Mouse (Mus musculus): ENCODE results near the gene Mxd3. TPM values are rescaled to one million over a fixed set of nuclear protein-coding genes. Genes with fewer than 3 reads are reported as not detected.
A peak's percentile ranks its signal among the peaks of the same experiment; 100 is the strongest.

The Mxd3 gene
- total and polyA plus RNA-seq, 3 experiments, result 3.9 to 9.3 TPM; not detected in 1

DNA sequence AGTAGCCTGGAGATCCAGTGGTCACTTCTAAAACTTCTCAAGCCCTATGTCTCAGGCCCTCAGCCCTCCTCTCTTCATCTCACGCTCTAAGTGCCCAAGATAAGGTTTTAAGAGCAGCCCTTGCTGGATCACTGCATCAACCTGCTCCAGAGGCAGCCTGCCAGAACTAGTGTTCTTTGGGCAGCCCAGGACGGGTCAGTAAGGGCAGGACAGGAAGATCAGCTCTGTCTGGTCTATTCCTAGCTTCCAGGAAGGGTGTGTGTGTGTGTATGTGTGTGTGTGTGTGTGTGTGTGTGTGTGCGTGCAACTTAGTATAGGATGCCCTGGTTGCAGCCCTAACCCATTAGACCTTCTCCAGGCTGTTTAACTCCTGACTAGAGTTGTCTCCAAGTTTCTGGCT lies 40.6 kb upstream of the Mxd3 start:
- H3K4me3 ChIP-seq (ENCODE audit: control insufficient read depth in 1 of 2, insufficient read depth in 1 of 2, low read depth in 2 of 2, low read length in 2 of 2), result peak overlapping the region; percentile 59 to 79
- no peaks in the 10 kb centered on the region for H3K27me3 ChIP-seq (ENCODE audit: control insufficient read depth in 1 of 2, insufficient read depth in 2 of 2, low read length in 2 of 2)
- H3K9ac ChIP-seq (ENCODE audit: control insufficient read depth, low read depth, low read length, poor library complexity, severe bottlenecking), result peak overlapping the region; percentile 81
- TF ChIP-seq TAL1 (IDR thresholded peaks at IDR 0.05; ENCODE audit: low read length) (no peak), CHD2 (IDR thresholded peaks at IDR 0.05; ENCODE audit: low read length) (no peak), USF2 (IDR thresholded peaks at IDR 0.05; ENCODE audit: borderline replicate concordance in 1 of 2, insufficient read depth in 1 of 2, low read depth in 1 of 2, low read length in 2 of 2) (no peak), POLR2AphosphoS2 (IDR thresholded peaks at IDR 0.05; ENCODE audit: low read length) (no peak), GATA1 (IDR thresholded peaks at IDR 0.05; ENCODE audit: low read depth, low read length) (no peak), POLR2A (IDR thresholded peaks at IDR 0.05; ENCODE audit: control insufficient read depth in 1 of 2, insufficient read depth in 1 of 2, low read depth in 1 of 2, low read length in 2 of 2, poor library complexity in 1 of 2) (no peak), RCOR1 (IDR thresholded peaks at IDR 0.05; ENCODE audit: low read depth, low read length) (no peak), E2F4 (IDR thresholded peaks at IDR 0.05; ENCODE audit: borderline replicate concordance, low read depth, low read length) (no peak)
- H3K4me1 ChIP-seq (ENCODE audit: control insufficient read depth in 1 of 2, insufficient read depth in 2 of 2, low read length in 2 of 2), result peaks cover 3 to 49% of the 10 kb centered on the region in 2 experiments; a peak in 3 of 4 replicates
- peaks cover 0 to 26% of the 10 kb centered on the region in 2 experiments; a peak in 2 of 4 replicates for H3K36me3 ChIP-seq (ENCODE audit: control insufficient read depth in 1 of 2, insufficient read depth in 2 of 2, low read length in 2 of 2)
- H3K79me2 ChIP-seq (ENCODE audit: control insufficient read depth, insufficient read depth, low read length, poor library complexity), result peaks cover 8% of the 10 kb centered on the region
- H3K9me3 ChIP-seq (replicated peaks; ENCODE audit: insufficient read depth, low read length), result no peaks in the 10 kb centered on the region
- DNase-seq (ENCODE audit: low read depth, low spot score), result no peak
- H3K27ac ChIP-seq (ENCODE audit: control insufficient read depth, low read depth, low read length), result peak overlapping the region; percentile 92

DNA sequence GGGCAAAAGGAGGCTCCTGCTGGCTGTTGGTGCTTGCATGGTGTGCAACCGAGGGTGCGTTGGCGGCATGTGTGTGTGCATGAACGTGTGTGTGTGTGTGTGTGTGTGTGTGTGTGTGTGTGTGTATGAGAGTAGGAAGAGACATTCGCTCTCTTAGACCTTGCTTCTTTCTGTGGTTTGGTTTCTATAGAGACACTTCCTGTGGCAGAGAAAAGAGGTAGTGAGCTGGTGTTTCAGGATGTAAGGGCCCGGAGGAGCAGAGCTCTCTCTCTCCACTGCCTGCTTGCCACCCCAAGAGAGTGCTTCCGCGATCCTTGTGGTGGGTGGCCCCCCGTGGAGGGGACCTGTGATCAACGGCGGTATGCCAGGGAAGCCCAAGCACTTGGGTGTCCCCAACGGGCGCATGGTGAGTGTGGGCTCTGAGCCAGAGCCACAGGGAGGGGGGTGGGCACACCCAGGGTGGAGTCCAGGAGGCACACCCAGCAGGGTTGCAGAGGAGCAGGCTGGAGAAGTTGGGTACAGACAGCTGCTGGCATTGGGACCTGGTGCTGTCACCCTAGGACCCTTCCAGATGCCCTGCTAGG lies 40.0 kb upstream of the Mxd3 start, which contains the start of gene Rgs14:
Gene Rgs14, plus strand, starts transcription at position 202 of the 584 bp plus-strand sequence.
- peak within 1 kb of the TSS; percentile 81 for H3K9ac ChIP-seq (ENCODE audit: control insufficient read depth, low read depth, low read length, poor library complexity, severe bottlenecking)
- H3K4me1 ChIP-seq (ENCODE audit: control insufficient read depth in 1 of 2, insufficient read depth in 2 of 2, low read length in 2 of 2), result peaks cover 3 to 49% of the 10 kb centered on the region in 2 experiments; a peak in 3 of 4 replicates
- H3K36me3 ChIP-seq (ENCODE audit: control insufficient read depth in 1 of 2, insufficient read depth in 2 of 2, low read length in 2 of 2), result peaks cover 0 to 26% of the 10 kb centered on the region in 2 experiments; a peak in 2 of 4 replicates
- peak; percentile 93 for DNase-seq (ENCODE audit: low read depth, low spot score)
- H3K4me3 ChIP-seq (ENCODE audit: control insufficient read depth in 1 of 2, insufficient read depth in 1 of 2, low read depth in 2 of 2, low read length in 2 of 2), result peak within 1 kb of the TSS; percentile 59 to 79
- H3K27ac ChIP-seq (ENCODE audit: control insufficient read depth, low read depth, low read length), result peak within 1 kb of the TSS; percentile 92
- H3K27me3 ChIP-seq (ENCODE audit: control insufficient read depth in 1 of 2, insufficient read depth in 2 of 2, low read length in 2 of 2), result no peaks in the 10 kb centered on the region
- no peaks in the 10 kb centered on the region for H3K9me3 ChIP-seq (replicated peaks; ENCODE audit: insufficient read depth, low read length)
- H3K79me2 ChIP-seq (ENCODE audit: control insufficient read depth, insufficient read depth, low read length, poor library complexity), result peaks cover 8% of the 10 kb centered on the region
- TF ChIP-seq JUND (IDR thresholded peaks at IDR 0.05; ENCODE audit: low read depth, low read length), result no peak
- TF ChIP-seq MXI1 (IDR thresholded peaks at IDR 0.05; ENCODE audit: low read depth, low read length), result peak; percentile 77; the same call in 1 of the 2 replicates
- peak; percentile 56 for TF ChIP-seq ELF1 (IDR thresholded peaks at IDR 0.05; ENCODE audit: low read depth, low read length)
- TF ChIP-seq E2F4 (IDR thresholded peaks at IDR 0.05; ENCODE audit: borderline replicate concordance, low read depth, low read length), result no peak
- TF ChIP-seq ZNF384 (IDR thresholded peaks at IDR 0.05; ENCODE audit: low read depth, low read length), result no peak
- TF ChIP-seq EP300 (IDR thresholded peaks at IDR 0.05; ENCODE audit: low read depth in 1 of 2, low read length in 2 of 2), result peak; percentile 41 to 48
- TF ChIP-seq MEF2A (IDR thresholded peaks at IDR 0.05; ENCODE audit: extremely low read depth, insufficient replicate concordance, low read depth, low read length, poor library complexity, severe bottlenecking), result no peak
- no peak; the same call in 1 of the 2 replicates for TF ChIP-seq MAX (IDR thresholded peaks at IDR 0.05; ENCODE audit: low read length)
- no peak for TF ChIP-seq POLR2AphosphoS2 (IDR thresholded peaks at IDR 0.05; ENCODE audit: low read length)
- no peak for TF ChIP-seq MAFK (IDR thresholded peaks at IDR 0.05; ENCODE audit: borderline replicate concordance, low read depth, low read length)
- TF ChIP-seq TCF12 (IDR thresholded peaks at IDR 0.05; ENCODE audit: low read depth, low read length), result no peak
- TF ChIP-seq GABPA (IDR thresholded peaks at IDR 0.05; ENCODE audit: low read depth, low read length), result no peak
- TF ChIP-seq ZC3H11A (IDR thresholded peaks at IDR 0.05; ENCODE audit: low read depth, low read length), result no peak
- TF ChIP-seq HCFC1 (IDR thresholded peaks at IDR 0.05; ENCODE audit: low read depth, low read length), result peak; percentile 66
- no peak for TF ChIP-seq ZMIZ1 (IDR thresholded peaks at IDR 0.05; ENCODE audit: low read depth, low read length)
- TF ChIP-seq USF2 (IDR thresholded peaks at IDR 0.05; ENCODE audit: borderline replicate concordance in 1 of 2, insufficient read depth in 1 of 2, low read depth in 1 of 2, low read length in 2 of 2), result no peak
- no peak for TF ChIP-seq USF1 (IDR thresholded peaks at IDR 0.05; ENCODE audit: low read depth, low read length)
- TF ChIP-seq TBP (IDR thresholded peaks at IDR 0.05; ENCODE audit: low read depth, low read length), result peak; percentile 77
- TF ChIP-seq ZKSCAN1 (IDR thresholded peaks at IDR 0.05; ENCODE audit: low read depth, low read length), result no peak
- no peak for TF ChIP-seq SMC3 (IDR thresholded peaks at IDR 0.05; ENCODE audit: low read depth, low read length)
- TF ChIP-seq TAL1 (IDR thresholded peaks at IDR 0.05; ENCODE audit: low read length), result no peak
- peak; percentile 90 for TF ChIP-seq SIN3A (IDR thresholded peaks at IDR 0.05; ENCODE audit: low read length)
- peak; percentile 69; the same call in 1 of the 2 replicates for TF ChIP-seq MAZ (IDR thresholded peaks at IDR 0.05; ENCODE audit: low read depth, low read length)
- no peak for TF ChIP-seq CHD2 (IDR thresholded peaks at IDR 0.05; ENCODE audit: low read length)
- TF ChIP-seq NELFE (IDR thresholded peaks at IDR 0.05; ENCODE audit: low read depth, low read length), result peak; percentile 53
- TF ChIP-seq RCOR1 (IDR thresholded peaks at IDR 0.05; ENCODE audit: low read depth, low read length), result 0 out of 2 replicates have a peak, but pooled peaks have one; percentile 22
- TF ChIP-seq GATA1 (IDR thresholded peaks at IDR 0.05; ENCODE audit: low read depth, low read length), result no peak
- TF ChIP-seq CTCF (IDR thresholded peaks at IDR 0.05 in 2 of 3, conservative IDR thresholded peaks at IDR 0.05 in 1 of 3; ENCODE audit: control insufficient read depth in 1 of 3, insufficient read depth in 1 of 3, low read depth in 2 of 3, low read length in 3 of 3, poor library complexity in 1 of 3, severe bottlenecking in 1 of 3), result no peak

Data from MEL (cell line).